Mouse (Mus musculus) lung, postnatal 36 days (tissue): ENCODE measurements around the gene Dph1.

Source experiments
- DNase-seq: peaks from one replicate; pipeline ENCODE4 v3.0.0; 2022; ENCODE audit warnings: mixed read lengths

Dph1 gene

DNA sequence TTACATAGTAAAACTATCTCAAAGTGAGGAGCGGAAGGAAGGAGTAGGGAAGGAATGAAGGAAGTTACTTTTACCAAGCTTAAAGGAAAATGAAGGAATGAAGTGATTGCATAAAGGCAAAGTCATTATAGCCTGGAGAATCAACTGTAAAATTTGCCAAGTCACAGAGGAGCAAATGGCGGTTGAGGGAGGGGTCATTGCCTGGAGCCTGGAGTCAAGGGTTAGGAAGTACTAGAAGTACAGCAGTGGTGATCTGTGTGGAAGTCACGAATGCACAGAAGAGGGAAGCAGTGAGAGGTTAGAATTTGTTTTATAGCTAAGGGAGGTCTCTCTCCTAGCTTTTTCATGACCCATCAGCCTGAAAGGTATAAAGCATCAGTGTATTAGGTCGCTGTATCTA is 59.7 kb downstream of the Dph1 start:
- DNase-seq = no peak

DNA sequence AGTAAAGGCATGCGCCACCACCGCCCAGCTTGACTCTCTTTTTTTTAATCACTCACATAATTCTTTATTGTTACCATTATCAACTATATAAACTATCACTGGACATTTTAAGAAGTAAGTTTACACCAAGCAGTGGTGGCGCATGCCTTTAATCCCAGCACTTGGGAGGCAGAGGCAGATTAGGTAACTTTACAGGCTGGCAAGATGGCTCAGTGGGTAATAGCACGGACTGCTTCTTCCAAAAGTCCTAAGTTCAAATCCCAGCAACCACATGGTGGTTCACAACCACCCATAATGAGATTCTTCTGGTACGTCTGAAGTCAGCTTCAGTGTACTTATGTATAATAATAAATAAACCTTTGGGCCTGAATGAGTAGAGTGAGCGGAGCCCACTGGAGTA is 61.6 kb downstream of the Dph1 start:
- DNase-seq = no peak
